Mouse (Mus musculus) NIH3T3 (cell line): ENCODE results near the gene Taf12.
"Not testable (repeated sequence)": the region's sequence is repeated elsewhere in the genome, so short reads cannot be mapped to it uniquely, and the experiment has no call there.

Source experiments
- DNase-seq: peaks from one replicate; pipeline ENCODE4 v3.0.0-alpha.2; 2012; ENCODE audit warnings: low read depth

Gene Taf12

DNA sequence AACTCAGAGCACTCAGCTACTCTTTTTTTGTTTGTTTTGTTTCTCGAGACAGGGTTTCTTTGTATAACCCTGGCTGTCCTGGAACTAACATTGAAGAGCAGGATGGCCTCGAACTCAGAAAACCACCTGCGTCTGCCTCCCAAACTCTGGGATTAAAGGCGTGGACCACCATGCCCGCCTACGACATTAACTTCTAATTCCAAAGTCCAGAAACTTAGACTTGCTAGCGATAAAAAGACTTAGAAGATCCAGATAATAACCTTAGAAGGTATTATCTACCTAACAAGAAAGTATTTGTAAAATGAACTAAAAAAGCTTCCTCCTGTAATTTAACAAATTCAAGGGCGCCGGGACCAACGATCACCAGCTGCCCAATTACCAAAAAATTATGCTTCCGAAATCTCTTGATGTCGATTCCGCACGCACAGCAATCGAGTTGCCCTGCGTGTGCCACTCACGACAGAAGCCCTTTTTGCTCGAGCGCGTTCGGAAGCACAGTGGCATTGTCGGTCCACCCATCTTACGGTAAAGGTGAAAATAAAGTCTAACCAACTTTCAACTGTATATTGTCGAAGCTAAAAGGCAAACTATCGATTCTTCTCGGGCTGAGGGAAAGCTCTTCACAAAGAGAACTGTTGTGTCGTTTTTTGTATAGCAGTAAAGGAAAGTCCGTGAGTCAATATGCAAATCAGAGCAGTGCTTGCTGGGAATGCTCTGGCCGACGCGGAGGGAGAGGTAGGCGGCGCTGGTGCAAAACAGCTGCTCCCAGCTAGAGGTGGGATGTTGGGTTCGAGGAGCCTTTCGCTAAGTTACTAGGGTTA is 4.2 kb upstream of the Taf12 start:
- peak; percentile 91 for DNase-seq

DNA sequence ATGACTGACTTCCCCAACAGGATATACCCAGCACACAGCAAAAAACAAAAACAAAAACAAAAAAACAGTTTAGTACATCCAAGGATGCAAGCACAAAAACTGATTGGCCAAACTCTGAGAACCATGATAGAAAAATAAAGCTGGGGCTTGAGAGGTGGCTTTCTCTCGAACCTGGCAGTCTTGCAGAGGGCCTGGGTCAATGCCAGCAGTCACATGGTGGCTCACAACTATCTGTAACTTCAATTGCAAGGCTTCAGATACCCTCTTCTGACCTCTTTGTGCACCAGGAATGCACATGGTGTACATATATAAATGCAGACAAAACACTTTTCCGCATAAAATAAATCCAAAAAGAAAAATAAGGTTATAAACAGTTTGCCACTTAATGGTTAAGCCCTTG is 1.0 kb upstream of the Taf12 start:
- DNase-seq: peak; percentile 45

DNA sequence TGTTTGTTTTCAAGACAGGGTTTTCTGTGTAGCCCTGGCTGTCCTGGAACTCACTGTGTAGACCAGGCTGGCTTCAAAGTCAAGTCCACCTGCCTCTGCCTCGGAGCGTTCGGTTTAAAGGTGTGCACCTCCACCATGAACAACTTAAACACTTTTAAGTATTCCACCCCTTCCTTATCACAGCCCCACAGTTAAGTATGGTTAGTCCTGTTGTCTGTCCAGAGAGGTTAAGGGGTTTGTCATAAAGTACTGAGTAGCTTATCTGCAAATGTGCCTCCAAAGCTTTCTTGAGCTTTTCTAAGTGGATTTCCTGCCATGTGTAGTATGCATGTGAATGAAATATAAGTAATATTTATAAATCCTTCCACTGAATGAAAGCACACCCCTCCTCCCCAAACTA is 1.8 kb downstream of the Taf12 start:
- no peak for DNase-seq

DNA sequence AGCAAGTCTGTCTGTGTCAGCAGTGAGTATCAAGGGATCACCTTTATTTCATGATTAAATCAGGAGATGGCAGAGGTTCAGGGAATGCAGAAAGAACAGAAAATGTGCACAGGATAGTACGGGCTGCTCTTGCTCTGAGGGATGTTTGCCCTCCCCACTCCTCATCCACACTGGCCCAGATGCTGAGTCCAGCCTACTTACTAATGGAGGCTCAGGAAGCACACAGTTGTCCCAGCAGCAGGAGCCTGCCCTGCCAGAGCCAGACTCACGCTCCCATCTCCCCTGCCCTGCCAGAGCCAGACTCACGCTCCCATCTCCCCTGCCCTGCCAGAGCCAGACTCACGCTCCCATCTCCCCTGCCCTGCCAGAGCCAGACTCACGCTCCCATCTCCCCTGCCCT is 14.7 kb downstream of the Taf12 start:
- DNase-seq: not testable (repeated sequence)

DNA sequence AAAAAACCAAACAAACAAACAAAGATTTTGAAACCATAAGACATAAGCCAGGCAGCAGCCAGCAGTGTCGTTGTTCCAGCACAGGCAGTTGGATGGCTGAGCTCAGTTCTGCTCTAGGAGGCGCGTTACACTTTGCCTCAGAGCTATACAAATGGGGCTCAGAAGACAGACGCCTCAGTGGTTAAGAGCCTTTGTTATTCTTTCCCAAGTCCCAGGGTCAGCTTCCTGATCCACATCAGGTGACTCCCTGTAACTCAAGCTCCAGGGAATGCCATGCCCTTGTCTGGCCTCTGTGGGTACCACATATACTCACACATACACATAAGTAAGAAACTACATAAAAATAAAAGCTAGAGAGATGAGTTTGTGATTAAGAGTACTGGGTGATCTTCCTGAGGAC is 16.9 kb downstream of the Taf12 start:
- DNase-seq: no peak

GRCm38 (mm10) chr4:132291624-132292335 is 17.6 kb downstream of the Taf12 start:
- no peak for DNase-seq

GRCm38 (mm10) chr4:132292988-132293387 is 18.8 kb downstream of the Taf12 start:
- peak; percentile 60 for DNase-seq

- DNase-seq: no peak
Observed at GRCm38 (mm10) chr4:132293682-132294240, 19.6 kb downstream of the Taf12 start.

GRCm38 (mm10) chr4:132295696-132296390 is 21.7 kb downstream of the Taf12 start:
- DNase-seq: peak; percentile 36

- no peak for DNase-seq
Observed at GRCm38 (mm10) chr4:132299849-132300248, 25.7 kb downstream of the Taf12 start.

- DNase-seq: no peak
Observed at GRCm38 (mm10) chr4:132301486-132301885, 27.3 kb downstream of the Taf12 start.

GRCm38 (mm10) chr4:132301965-132302938 is 28.1 kb downstream of the Taf12 start:
- DNase-seq: peak; percentile 13

DNA sequence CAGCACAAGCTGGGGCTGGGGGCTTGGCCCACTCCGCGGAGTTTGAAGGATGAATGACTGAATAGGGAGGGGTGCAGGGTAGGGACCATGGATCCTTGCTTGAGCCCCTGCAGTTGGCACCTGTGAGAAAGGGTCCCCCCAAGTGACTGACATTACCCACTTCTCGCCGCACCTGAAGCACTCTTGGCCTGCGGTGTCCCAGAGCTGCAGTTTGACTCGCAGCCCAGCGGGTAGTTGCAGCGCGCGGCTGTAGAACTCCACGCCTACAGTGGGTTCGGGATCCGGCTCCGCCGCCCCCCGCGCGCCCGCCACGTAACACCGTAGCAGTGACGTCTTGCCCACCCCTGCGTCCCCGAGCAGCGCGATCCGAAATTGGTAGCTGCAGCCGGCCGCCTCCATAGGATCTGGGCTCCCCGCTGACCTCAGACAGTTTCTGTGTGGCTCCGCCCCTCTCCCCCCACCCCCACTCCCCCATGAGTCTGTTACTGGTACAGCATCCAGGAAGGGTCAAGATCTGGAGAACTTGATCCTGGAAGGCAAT is 28.8 kb downstream of the Taf12 start, which contains the start of gene Rab42:
Gene Rab42, minus strand, starts transcription at position 447 of the 541 bp plus-strand sequence.
- DNase-seq: peak; percentile 75

GRCm38 (mm10) chr4:132303484-132303883 is 29.3 kb downstream of the Taf12 start:
- not testable (repeated sequence) for DNase-seq

GRCm38 (mm10) chr4:132305276-132305675 is 31.1 kb downstream of the Taf12 start:
- no peak for DNase-seq

DNA sequence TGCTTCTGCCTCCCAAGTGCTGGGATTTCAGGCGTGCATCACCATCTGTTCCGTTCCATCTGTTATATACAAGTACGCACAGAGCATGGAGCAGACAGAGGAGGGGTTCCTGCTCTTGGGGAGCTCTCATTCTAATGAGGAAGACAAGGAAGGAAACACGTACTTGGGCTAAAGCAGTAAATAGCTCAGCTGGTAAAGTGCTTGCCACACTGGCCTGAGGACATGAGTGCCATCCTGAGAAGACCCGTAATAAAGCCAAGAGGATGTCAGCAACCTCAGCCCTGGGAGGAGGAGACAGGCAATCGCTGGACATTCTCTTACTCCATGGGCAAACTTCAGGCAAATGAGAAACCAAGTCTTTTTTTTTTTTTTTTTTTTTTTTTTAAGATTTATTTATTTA is 31.8 kb downstream of the Taf12 start:
- no peak for DNase-seq

- DNase-seq: peak; percentile 92
Observed at GRCm38 (mm10) chr4:132308437-132309139, 34.4 kb downstream of the Taf12 start.

- DNase-seq: peak; percentile 40
Observed at GRCm38 (mm10) chr4:132309140-132309848, 35.1 kb downstream of the Taf12 start.

DNA sequence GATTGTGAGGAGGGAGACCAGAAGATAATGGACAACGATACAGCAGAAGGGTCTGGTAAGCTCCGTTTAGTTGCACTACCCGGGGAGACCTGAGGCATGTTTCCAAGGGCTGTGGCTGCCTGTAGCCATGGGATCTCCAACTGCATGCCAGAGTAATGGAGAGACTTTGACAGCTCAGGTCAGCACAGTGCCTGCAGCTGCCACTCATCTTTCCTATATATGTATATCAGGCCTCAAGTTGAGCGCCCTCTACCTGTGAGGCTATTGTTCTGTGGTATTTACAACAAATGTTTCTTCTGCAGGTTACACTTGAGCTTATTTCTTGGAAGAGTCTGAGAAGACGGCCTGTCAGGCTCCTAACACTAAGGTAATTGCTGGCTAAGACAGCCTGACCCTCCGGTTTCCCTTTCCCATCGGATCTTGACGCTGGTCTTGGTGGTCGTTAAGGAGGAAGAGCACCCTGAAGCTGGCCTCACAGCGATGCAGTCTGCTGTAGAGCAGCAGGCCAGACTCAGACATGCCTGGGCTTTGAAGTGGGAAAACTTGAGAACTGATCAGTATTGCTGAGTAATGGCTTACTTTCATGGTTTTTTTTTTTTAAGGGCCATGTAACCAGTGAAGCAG is 35.8 kb downstream of the Taf12 start:
- DNase-seq: peak; percentile 81
